Mouse (Mus musculus) forebrain, embryonic 16.5 days (tissue): ENCODE data around the gene Epb41l3. TPM values are rescaled to one million over a fixed set of nuclear protein-coding genes. Genes with fewer than 3 reads are reported as not detected.

Experiments
- ATAC-seq: fragments of 200-750 bp; cut with Nextera tagmentation; 2 replicates; pipeline ENCODE4 v1.8.0; 2017; ENCODE audit warnings: mild to moderate bottlenecking, moderate library complexity
- H3K27ac ChIP-seq: fragments of 300-500 bp; sonication (generic); 2 replicates; pipeline ENCODE4 v1.5.1; 2014; ENCODE audit warnings: low read length, control low read depth
- H3K27me3 ChIP-seq: fragments of 300-500 bp; sonication (generic); replicated peaks from 2 replicates; pipeline ENCODE4 v1.6.1; 2014; ENCODE audit warnings: low read length; ENCODE audit not compliant: control insufficient read depth, insufficient read depth
- H3K36me3 ChIP-seq: fragments of 300-500 bp; sonication (generic); 2 replicates; pipeline ENCODE4 v1.6.1; 2014; ENCODE audit not compliant: control insufficient read depth, insufficient read depth
- H3K4me1 ChIP-seq: fragments of 300-500 bp; sonication (generic); replicated peaks from 2 replicates; pipeline ENCODE4 v1.6.1; 2014; ENCODE audit warnings: low read length; ENCODE audit not compliant: control insufficient read depth, insufficient read depth
- H3K4me2 ChIP-seq: fragments of 300-500 bp; sonication (generic); 2 replicates; pipeline ENCODE4 v1.6.1; 2014; ENCODE audit warnings: mild to moderate bottlenecking, low read length, control low read depth
- H3K4me3 ChIP-seq: fragments of 300-500 bp; sonication (generic); replicated peaks from 2 replicates; pipeline ENCODE4 v1.5.1; 2014; ENCODE audit warnings: mild to moderate bottlenecking, low read length, control low read depth
- H3K9ac ChIP-seq: fragments of 300-500 bp; sonication (generic); replicated peaks from 2 replicates; pipeline ENCODE4 v1.6.1; 2014; ENCODE audit warnings: low read depth, low read length, control low read depth
- H3K9me3 ChIP-seq: fragments of 300-500 bp; sonication (generic); 2 replicates; pipeline ENCODE4 v1.6.1; 2016; ENCODE audit warnings: low read length; ENCODE audit not compliant: control insufficient read depth
- WGBS: fragments of 180-500 bp; shearing (Covaris S2); extraction: QIAGEN DNeasy Blood & Tissue Kit; methylation state at CpG from one replicate; pipeline ENCODE4 v1.1.7; 2014; 5-methylcytosine and 5-hydroxymethylcytosine counted together
- polyA plus RNA-seq: library from polyadenylated mRNA; unstranded; fragments of >200 nt; fragmentation: Nextera tagmentation; extraction: Ambion mirVana; gene quantifications from 2 replicates; pipeline ENCODE4 v1.2.1, GENCODE M21; 2015

Epb41l3 gene
- polyA plus RNA-seq = 82.8 and 84.2 TPM in 2 replicates

GRCm38 (mm10) chr17:69075501-69076237 lies at the start of gene Epb41l3:
Gene Epb41l3, plus strand, starts transcription at chr17:69075683.
- peaks cover 9% of the 10 kb centered on the region for H3K4me1 ChIP-seq
- no peak within 1 kb of the TSS for H3K27ac ChIP-seq
- H3K4me2 ChIP-seq = peak within 1 kb of the TSS; percentile 98
- peaks cover 12% of the 10 kb centered on the region; the same call in 1 of the 2 replicates for H3K27me3 ChIP-seq
- H3K9me3 ChIP-seq = no peaks in the 10 kb centered on the region
- H3K36me3 ChIP-seq = no peaks in the 10 kb centered on the region
- peak within 1 kb of the TSS; percentile 47 for H3K9ac ChIP-seq
- WGBS = under 1% methylated on average over 47 of the region's 47 CpGs
- peak; percentile 97 for ATAC-seq
- H3K4me3 ChIP-seq = peak within 1 kb of the TSS; percentile 55

DNA sequence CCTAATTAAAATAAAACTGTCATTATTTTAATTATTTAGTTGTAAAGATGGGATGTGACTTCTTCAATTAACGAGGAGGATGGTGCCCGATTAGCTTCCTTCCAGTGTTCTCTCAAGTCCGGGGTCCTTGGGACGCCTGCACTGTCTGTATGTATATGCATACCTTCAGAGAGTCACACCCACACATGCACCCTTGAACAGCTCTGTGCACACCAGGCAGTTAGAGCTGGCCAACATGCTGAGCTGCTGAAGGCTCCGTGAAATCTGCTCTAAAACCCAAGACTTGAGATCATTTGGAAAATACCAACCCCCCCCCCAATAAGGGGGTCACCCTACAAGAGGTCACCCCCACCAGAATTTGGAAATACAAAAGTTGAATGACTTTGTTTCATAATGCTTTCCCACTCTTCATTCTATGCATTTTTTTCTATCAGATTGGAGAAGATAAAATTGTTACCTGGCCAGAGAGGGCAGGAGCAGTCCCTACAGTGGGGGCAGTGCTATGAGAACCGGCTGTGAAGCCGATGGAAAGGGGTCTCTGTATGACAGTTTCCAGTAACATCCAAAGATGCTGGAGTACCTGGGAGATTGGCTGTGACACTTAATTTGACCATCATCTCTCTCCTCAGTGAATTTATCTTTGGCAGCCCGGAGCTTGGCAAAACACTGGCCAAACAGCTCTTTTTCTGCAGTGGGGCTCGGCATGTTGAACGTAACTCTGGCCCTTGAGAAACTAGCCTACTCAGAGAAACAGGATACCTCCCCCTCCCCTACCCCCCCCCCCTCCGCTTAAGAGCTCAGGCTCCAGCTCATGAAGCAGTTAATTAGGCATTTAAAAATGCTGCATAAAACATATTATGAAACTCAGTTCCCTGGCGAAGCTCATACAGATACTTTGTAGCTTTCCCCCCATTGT lies 36.5 kb upstream of the Epb41l3 start:
- no peaks in the 10 kb centered on the region for H3K9me3 ChIP-seq
- no peaks in the 10 kb centered on the region for H3K4me1 ChIP-seq
- H3K27me3 ChIP-seq = no peaks in the 10 kb centered on the region
- H3K36me3 ChIP-seq = no peaks in the 10 kb centered on the region
- no peak overlapping the region for H3K4me2 ChIP-seq
- 64% methylated on average over 12 of the region's 12 CpGs for WGBS
- no peak overlapping the region for H3K9ac ChIP-seq
- ATAC-seq = no peak
- H3K27ac ChIP-seq = no peak overlapping the region
- no peak overlapping the region for H3K4me3 ChIP-seq

DNA sequence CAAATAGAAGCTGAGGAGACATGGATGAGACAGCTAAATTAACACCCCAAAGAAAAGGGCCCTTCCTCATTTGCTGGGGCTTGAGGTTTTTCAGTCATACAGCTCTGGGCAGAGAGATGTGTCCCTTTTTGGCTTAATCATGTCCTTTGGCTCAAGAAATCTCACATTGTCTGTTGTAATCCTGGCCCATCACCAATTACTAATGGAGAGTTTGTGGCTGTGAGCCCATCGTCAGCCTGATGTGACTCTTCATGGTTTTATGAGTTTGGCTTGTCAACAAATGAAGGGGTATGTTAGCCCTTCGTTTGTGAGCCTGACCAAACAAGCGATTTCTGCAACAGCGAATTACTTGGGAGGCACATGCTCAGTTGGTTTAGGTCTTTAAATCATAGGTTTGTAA lies 34.0 kb upstream of the Epb41l3 start:
- Histone ChIP-seq H3K9me3 (no peaks in the 10 kb centered on the region), H3K36me3 (no peaks in the 10 kb centered on the region), H3K4me3 (no peak overlapping the region), H3K4me1 (no peaks in the 10 kb centered on the region), H3K4me2 (no peak overlapping the region), H3K27me3 (no peaks in the 10 kb centered on the region), H3K27ac (no peak overlapping the region), H3K9ac (no peak overlapping the region)
- WGBS = 55% methylated on average over 4 of the region's 4 CpGs
- ATAC-seq = 0 out of 2 replicates have a peak, but pooled peaks have one; percentile 38

DNA sequence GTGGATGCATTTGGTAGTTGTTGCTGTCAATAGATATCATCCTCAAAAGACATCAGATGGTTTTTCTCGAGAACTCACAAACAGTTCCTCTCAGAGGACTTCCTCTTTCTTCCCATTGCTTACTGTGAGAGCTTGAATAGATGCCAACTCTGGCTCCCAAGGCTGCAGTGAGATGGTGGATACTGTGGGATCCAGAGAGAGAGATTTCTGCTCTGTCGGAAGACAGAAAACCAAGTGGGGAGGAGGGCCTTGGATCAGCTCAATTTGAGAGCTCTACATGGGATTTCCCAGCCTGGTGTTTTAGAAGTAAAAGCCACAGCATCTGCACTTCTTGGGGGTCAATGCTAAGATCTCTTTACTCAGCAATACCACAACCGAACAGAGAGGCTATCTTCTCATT lies 26.7 kb upstream of the Epb41l3 start:
- Histone ChIP-seq H3K27ac (no peak overlapping the region), H3K4me2 (no peak overlapping the region), H3K27me3 (no peaks in the 10 kb centered on the region), H3K9me3 (no peaks in the 10 kb centered on the region), H3K4me3 (no peak overlapping the region), H3K9ac (no peak overlapping the region), H3K4me1 (no peaks in the 10 kb centered on the region), H3K36me3 (no peaks in the 10 kb centered on the region)
- ATAC-seq = no peak
- WGBS = 86% methylated on average over 3 of the region's 3 CpGs

DNA sequence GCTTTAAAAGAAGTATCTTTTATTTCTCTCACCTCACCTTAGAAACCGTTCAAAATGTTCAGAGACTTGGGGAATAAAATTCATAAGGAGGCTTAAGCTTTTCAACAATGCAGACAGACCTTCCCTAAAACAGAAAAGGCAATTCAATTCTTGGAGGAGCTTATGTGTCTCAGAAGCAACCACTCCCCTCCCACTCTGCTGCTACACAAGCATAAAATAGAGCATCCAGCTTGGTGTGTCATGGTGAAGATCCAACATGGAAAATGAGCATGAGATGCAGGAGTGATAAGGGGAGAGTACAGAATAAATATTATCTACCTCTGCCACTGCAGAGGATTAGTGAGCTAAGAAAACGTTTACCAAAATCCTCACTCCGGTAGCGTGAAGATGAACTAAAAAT lies 21.5 kb upstream of the Epb41l3 start:
- H3K4me3 ChIP-seq = no peak overlapping the region
- no peaks in the 10 kb centered on the region for H3K9me3 ChIP-seq
- 80% methylated on average over 4 of the region's 4 CpGs for WGBS
- H3K4me2 ChIP-seq = no peak overlapping the region
- H3K27ac ChIP-seq = no peak overlapping the region
- H3K36me3 ChIP-seq = no peaks in the 10 kb centered on the region
- no peak for ATAC-seq
- no peaks in the 10 kb centered on the region for H3K4me1 ChIP-seq
- no peak overlapping the region for H3K9ac ChIP-seq
- no peaks in the 10 kb centered on the region for H3K27me3 ChIP-seq

DNA sequence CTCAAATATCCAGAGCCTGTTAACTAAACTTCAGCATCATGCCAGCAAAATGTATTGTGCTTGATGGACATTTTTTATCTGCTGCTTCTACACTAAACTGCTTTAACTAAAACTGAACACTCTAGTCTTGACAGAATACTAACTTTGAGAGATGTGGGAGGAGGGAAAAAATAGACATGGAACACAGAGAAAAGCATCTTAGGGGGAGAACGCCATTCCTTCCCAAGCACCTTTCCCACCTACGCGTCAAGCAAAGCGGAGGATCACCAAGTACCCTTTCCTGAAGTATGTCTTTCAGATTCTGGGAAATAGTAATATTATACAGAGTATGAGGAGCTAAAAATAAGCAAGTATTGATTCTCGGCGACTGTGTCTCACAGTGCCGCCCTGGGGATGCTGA lies 15.7 kb upstream of the Epb41l3 start:
- H3K36me3 ChIP-seq = no peaks in the 10 kb centered on the region
- H3K4me1 ChIP-seq = no peaks in the 10 kb centered on the region
- no peak overlapping the region for H3K4me3 ChIP-seq
- ATAC-seq = no peak
- no peak overlapping the region for H3K27ac ChIP-seq
- no peak overlapping the region for H3K4me2 ChIP-seq
- no peaks in the 10 kb centered on the region for H3K9me3 ChIP-seq
- H3K27me3 ChIP-seq = no peaks in the 10 kb centered on the region
- H3K9ac ChIP-seq = no peak overlapping the region
- WGBS = 94% methylated on average over 7 of the region's 7 CpGs

- no peaks in the 10 kb centered on the region for H3K4me1 ChIP-seq
- no peak overlapping the region for H3K9ac ChIP-seq
- H3K4me3 ChIP-seq = no peak overlapping the region
- ATAC-seq = no peak
- no peak overlapping the region for H3K4me2 ChIP-seq
- no peaks in the 10 kb centered on the region for H3K27me3 ChIP-seq
- H3K9me3 ChIP-seq = no peaks in the 10 kb centered on the region
- H3K36me3 ChIP-seq = no peaks in the 10 kb centered on the region
- 93% methylated on average over 7 of the region's 7 CpGs for WGBS
- no peak overlapping the region for H3K27ac ChIP-seq
Observed at GRCm38 (mm10) chr17:69060388-69060787, 15.1 kb upstream of the Epb41l3 start.

- Histone ChIP-seq H3K4me1 (no peaks in the 10 kb centered on the region), H3K9me3 (no peaks in the 10 kb centered on the region), H3K4me2 (no peak overlapping the region), H3K27me3 (no peaks in the 10 kb centered on the region), H3K36me3 (no peaks in the 10 kb centered on the region), H3K9ac (no peak overlapping the region), H3K27ac (no peak overlapping the region; the same call in 1 of the 2 replicates), H3K4me3 (no peak overlapping the region)
- ATAC-seq = no peak
- WGBS = 75% methylated on average over 9 of the region's 9 CpGs
Observed at GRCm38 (mm10) chr17:69061883-69062745, 13.4 kb upstream of the Epb41l3 start.
